Mouse (Mus musculus) right cerebral cortex, adult 18-20 months (tissue): Measurements from ENCODE around the gene Sgk2.

Experiments
- DNase-seq: peaks from one replicate; pipeline ENCODE4 v3.0.0; 2022; ENCODE audit warnings: mixed read lengths

The Sgk2 gene

DNA sequence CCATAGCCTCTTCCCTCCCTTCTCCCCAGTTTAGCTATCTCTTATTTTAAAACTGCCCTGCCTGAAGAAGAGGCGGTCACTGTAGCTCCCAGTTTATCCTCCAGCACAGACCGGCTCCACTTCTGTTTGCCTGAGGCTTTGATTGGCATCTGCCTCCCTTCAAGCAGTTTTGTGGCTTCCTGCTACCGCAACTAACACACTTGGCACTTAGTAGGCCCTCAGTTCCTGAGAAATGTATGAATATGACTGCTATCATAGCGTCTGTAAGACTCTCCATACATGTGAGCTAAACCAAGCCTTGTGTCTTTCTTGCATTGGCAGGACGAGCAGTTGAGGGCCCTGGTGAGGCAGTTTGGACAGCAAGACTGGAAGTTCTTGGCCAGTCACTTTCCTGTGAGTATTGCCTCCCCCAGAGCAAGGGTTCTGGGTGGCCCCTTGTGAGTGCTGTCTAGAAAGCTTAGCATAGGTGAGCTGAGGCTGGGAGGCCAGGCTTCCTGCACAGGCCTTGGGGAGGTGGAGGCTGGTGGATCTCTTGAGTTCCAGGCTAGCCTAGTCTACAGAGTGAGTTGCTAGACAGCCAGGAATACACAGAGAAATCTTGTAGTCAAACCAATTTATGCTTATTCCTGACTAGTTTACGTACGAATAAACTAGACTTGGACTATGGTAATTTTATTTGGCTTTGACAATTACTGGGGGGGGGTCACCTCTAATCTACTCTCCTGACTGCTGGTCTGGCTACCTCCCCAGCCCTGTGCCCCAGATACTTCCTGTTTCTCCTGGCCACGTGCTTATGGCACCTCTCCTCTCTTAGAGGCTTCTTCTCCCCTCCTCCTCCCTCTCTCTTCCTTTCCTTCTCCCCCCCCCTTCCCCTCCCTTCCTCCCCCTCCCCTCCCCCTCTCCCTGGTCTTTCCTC lies 74.3 kb downstream of the Sgk2 start:
- DNase-seq, result no peak

DNA sequence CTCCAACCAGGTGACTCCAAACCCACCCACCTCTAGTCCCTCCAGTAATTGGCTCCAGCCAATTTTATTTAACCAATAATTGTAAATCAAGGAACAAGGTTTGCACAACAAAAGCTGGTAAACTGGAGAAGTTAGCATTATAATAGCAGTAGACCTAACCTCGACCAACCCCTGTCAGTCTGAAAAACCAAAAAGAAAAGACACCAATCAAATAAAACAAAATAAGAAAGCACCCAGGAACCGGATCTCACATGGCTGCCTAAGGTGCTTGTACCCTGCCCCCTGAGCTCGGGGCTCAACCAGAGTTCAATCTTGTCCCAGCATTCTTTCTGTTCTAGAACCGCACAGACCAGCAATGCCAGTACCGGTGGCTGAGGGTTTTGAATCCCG lies 75.0 kb downstream of the Sgk2 start:
- no peak for DNase-seq
